8 mouse cellular contexts compared by ENCODE assay signal in the genomic region with DNA sequence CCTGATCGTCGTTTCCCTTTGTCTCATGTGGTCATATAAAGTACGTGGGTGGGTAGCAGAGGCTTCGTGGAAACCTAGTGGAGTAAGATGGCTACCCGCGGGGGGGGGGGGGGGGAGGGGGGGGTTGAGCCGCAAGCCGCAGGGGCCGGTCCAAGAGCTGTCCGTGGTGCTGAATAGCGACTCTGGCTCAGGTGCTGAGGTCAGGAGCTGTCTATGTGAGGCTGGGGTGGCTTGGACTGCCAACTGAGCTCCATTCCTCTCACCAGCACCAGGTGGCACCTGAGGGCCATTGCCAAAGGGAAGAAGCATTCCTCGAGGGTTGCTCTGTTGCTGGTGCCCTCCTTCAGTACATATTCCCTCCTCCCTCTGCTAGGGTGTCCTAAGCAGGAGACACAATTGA. TPM values are rescaled to one million over a fixed set of nuclear protein-coding genes. Genes with fewer than 3 reads are reported as not detected.
DNase-seq lines count a peak whose midpoint lies in the region; ATAC-seq lines count a peak whose summit lies in the region.

No protein-coding gene starts in this region.

- H3K27ac ChIP-seq in liver, embryonic 13.5 days = no peak overlapping the region

- 7% methylated on average over 11 of the region's 12 CpGs for WGBS in liver, embryonic 13.5 days (ENCODE audit: insufficient replicate concordance)

- peak overlapping the region; percentile 32; the same call in 1 of the 2 replicates for H3K4me2 ChIP-seq in liver, embryonic 13.5 days

- H3K9me3 ChIP-seq in liver, embryonic 13.5 days (replicated peaks) = no peaks in the 10 kb centered on the region

- no peak overlapping the region for H3K9ac ChIP-seq in liver, embryonic 13.5 days

- no peak overlapping the region for H3K4me3 ChIP-seq in liver, embryonic 13.5 days (replicated peaks)

- H3K27me3 ChIP-seq in liver, embryonic 13.5 days = no peaks in the 10 kb centered on the region
- no peaks in the 10 kb centered on the region for H3K27me3 ChIP-seq in splenic B cell, adult 2 months (ENCODE audit: control insufficient read depth, insufficient read depth, low read length, poor library complexity, severe bottlenecking)

- peak; percentile 6 for DNase-seq in cerebellum, adult 11 months
- no peak for DNase-seq in cerebellum, postnatal 36 days
- peak; percentile 64 for DNase-seq in urinary bladder, postnatal 14 days (ENCODE audit: low spot score)
- no peak for DNase-seq in urinary bladder, adult 18-20 months (ENCODE audit: low spot score in 2 of 2)
- DNase-seq in liver, embryonic 13.5 days = no peak
- DNase-seq in splenic B cell, adult 2 months (ENCODE audit: low read depth, low spot score) = peak; percentile 64
- no peak for DNase-seq in cerebellum, postnatal 14 days

- no peaks in the 10 kb centered on the region for H3K36me3 ChIP-seq in liver, embryonic 13.5 days
- H3K36me3 ChIP-seq in splenic B cell, adult 2 months (ENCODE audit: control insufficient read depth, insufficient read depth, low read length, poor library complexity, severe bottlenecking) = no peaks in the 10 kb centered on the region

- peaks cover 39% of the 10 kb centered on the region for H3K4me1 ChIP-seq in liver, embryonic 13.5 days (replicated peaks)

- peak; percentile 49 to 80; a peak in 3 of 4 replicates for ATAC-seq in hematopoietic stem cell, adult 5-6 weeks (replicated peaks in 1 of 2; ENCODE audit: insufficient read depth in 1 of 2, low FRiP score in 2 of 2, low TSS enrichment in 1 of 2, low read depth in 1 of 2, poor library complexity in 2 of 2, severe bottlenecking in 2 of 2)
- no peak for ATAC-seq in liver, embryonic 13.5 days (ENCODE audit: low read depth)

RNA-seq across cellular contexts. Expression of a gene that starts 31.0 kb away (rescaled TPM):
- 211 and 308 TPM in 2 replicates for total RNA-seq in hematopoietic stem cell, adult 5-6 weeks (2017)
- 273 and 316 TPM in 2 replicates for polyA plus RNA-seq in liver, embryonic 13.5 days (2015; fragmentation: Nextera tagmentation; extraction: Ambion mirVana)

RNA-seq across cellular contexts. Expression of a gene that starts 44.7 kb away (rescaled TPM):
- total RNA-seq in hematopoietic stem cell, adult 5-6 weeks (2017) = 32.2 and 51.9 TPM in 2 replicates
- 13.4 and 16.1 TPM in 2 replicates for polyA plus RNA-seq in liver, embryonic 13.5 days (2015; fragmentation: Nextera tagmentation; extraction: Ambion mirVana)

RNA-seq across cellular contexts. Expression of a gene that starts 57.1 kb away (rescaled TPM):
- total RNA-seq in hematopoietic stem cell, adult 5-6 weeks (2017) = not detected in 2 replicates
- polyA plus RNA-seq in liver, embryonic 13.5 days (2015; fragmentation: Nextera tagmentation; extraction: Ambion mirVana) = 64.5 and 76.6 TPM in 2 replicates

Comparison
In these comparisons a context has a peak if more than half of its experiments do, and no peak if none do; other contexts are left out.
1. DNase-seq: peak in cerebellum, adult 11 months (single experiment), urinary bladder, postnatal 14 days (single experiment) and splenic B cell, adult 2 months (single experiment); none in cerebellum, postnatal 36 days (0 of 2), urinary bladder, adult 18-20 months (0 of 2), liver, embryonic 13.5 days (single experiment) and cerebellum, postnatal 14 days (0 of 2).